Mouse (Mus musculus): ENCODE data around the gene Lrba. TPM values are rescaled to one million over a fixed set of nuclear protein-coding genes. Genes with fewer than 3 reads are reported as not detected.

Gene Lrba
- polyA plus RNA-seq, 1 experiment from 2014 or later, result 2.4 TPM

GRCm38 (mm10) chr3:86804265-86804664 is 579.8 kb downstream of the Lrba start:
- Histone ChIP-seq H3K27me3 (no peaks in the 10 kb centered on the region), H3K36me3 (replicated peaks) (no peaks in the 10 kb centered on the region), H3K9me3 (replicated peaks) (no peaks in the 10 kb centered on the region), H3K9ac (no peak overlapping the region), H3K4me3 (replicated peaks) (no peak overlapping the region), H3K4me1 (replicated peaks) (peaks cover 41% of the 10 kb centered on the region), H3K27ac (replicated peaks) (no peak overlapping the region), H3K4me2 (no peak overlapping the region)
- no peak for ATAC-seq (ENCODE audit: insufficient read depth)
- WGBS (ENCODE audit: insufficient replicate concordance), result 84% methylated on average over 9 of the region's 9 CpGs

- no peaks in the 10 kb centered on the region for H3K36me3 ChIP-seq (replicated peaks)
- no peaks in the 10 kb centered on the region for H3K9me3 ChIP-seq (replicated peaks)
- no peak overlapping the region for H3K9ac ChIP-seq
- no peak overlapping the region for H3K27ac ChIP-seq (replicated peaks)
- peaks cover 15% of the 10 kb centered on the region for H3K4me1 ChIP-seq (replicated peaks)
- ATAC-seq (ENCODE audit: insufficient read depth), result no peak
- no peaks in the 10 kb centered on the region for H3K27me3 ChIP-seq
- 84% methylated on average over 9 of the region's 9 CpGs for WGBS (ENCODE audit: insufficient replicate concordance)
- H3K4me2 ChIP-seq, result no peak overlapping the region
- no peak overlapping the region for H3K4me3 ChIP-seq (replicated peaks)
Measured at GRCm38 (mm10) chr3:86806834-86807233, 582.4 kb downstream of the Lrba start.

- H3K27me3 ChIP-seq, result no peaks in the 10 kb centered on the region
- 0 out of 2 replicates have a peak, but pooled peaks have one; percentile 46 for ATAC-seq (ENCODE audit: insufficient read depth)
- H3K9ac ChIP-seq, result no peak overlapping the region
- H3K27ac ChIP-seq (replicated peaks), result no peak overlapping the region
- 67% methylated on average over 14 of the region's 14 CpGs for WGBS (ENCODE audit: insufficient replicate concordance)
- peaks cover 5% of the 10 kb centered on the region for H3K4me1 ChIP-seq (replicated peaks)
- H3K4me2 ChIP-seq, result no peak overlapping the region
- H3K9me3 ChIP-seq (replicated peaks), result no peaks in the 10 kb centered on the region
- no peaks in the 10 kb centered on the region for H3K36me3 ChIP-seq (replicated peaks)
- H3K4me3 ChIP-seq (replicated peaks), result no peak overlapping the region
Measured at GRCm38 (mm10) chr3:86807750-86808467, 583.4 kb downstream of the Lrba start.

- no peak overlapping the region for H3K9ac ChIP-seq
- no peak for ATAC-seq (ENCODE audit: insufficient read depth)
- 71% methylated on average over 9 of the region's 9 CpGs for WGBS (ENCODE audit: insufficient replicate concordance)
- H3K9me3 ChIP-seq (replicated peaks), result no peaks in the 10 kb centered on the region
- H3K36me3 ChIP-seq (replicated peaks), result no peaks in the 10 kb centered on the region
- no peak overlapping the region for H3K4me3 ChIP-seq (replicated peaks)
- no peaks in the 10 kb centered on the region for H3K4me1 ChIP-seq (replicated peaks)
- H3K27me3 ChIP-seq, result no peaks in the 10 kb centered on the region
- H3K4me2 ChIP-seq, result no peak overlapping the region
- H3K27ac ChIP-seq (replicated peaks), result no peak overlapping the region
Measured at GRCm38 (mm10) chr3:86809199-86809598, 584.7 kb downstream of the Lrba start.

- Histone ChIP-seq H3K27ac (replicated peaks) (no peak overlapping the region), H3K36me3 (replicated peaks) (no peaks in the 10 kb centered on the region), H3K4me1 (replicated peaks) (no peaks in the 10 kb centered on the region), H3K27me3 (no peaks in the 10 kb centered on the region), H3K9me3 (replicated peaks) (no peaks in the 10 kb centered on the region), H3K9ac (no peak overlapping the region), H3K4me2 (no peak overlapping the region), H3K4me3 (replicated peaks) (no peak overlapping the region)
- 62% methylated on average over 2 of the region's 2 CpGs for WGBS (ENCODE audit: insufficient replicate concordance)
- no peak for ATAC-seq (ENCODE audit: insufficient read depth)
Measured at GRCm38 (mm10) chr3:86809646-86810045, 585.2 kb downstream of the Lrba start.

- WGBS (ENCODE audit: insufficient replicate concordance), result 75% methylated on average over 5 of the region's 5 CpGs
- Histone ChIP-seq H3K27me3 (no peaks in the 10 kb centered on the region), H3K4me2 (no peak overlapping the region), H3K4me3 (replicated peaks) (no peak overlapping the region), H3K9ac (no peak overlapping the region), H3K4me1 (replicated peaks) (no peaks in the 10 kb centered on the region), H3K36me3 (replicated peaks) (no peaks in the 10 kb centered on the region), H3K27ac (replicated peaks) (no peak overlapping the region), H3K9me3 (replicated peaks) (no peaks in the 10 kb centered on the region)
- ATAC-seq (ENCODE audit: insufficient read depth), result no peak
Measured at GRCm38 (mm10) chr3:86810908-86811307, 586.4 kb downstream of the Lrba start.

GRCm38 (mm10) chr3:86812689-86813088 is 588.2 kb downstream of the Lrba start:
- peak; percentile 84 for ATAC-seq (ENCODE audit: insufficient read depth)
- no peak overlapping the region for H3K9ac ChIP-seq
- H3K27me3 ChIP-seq, result no peaks in the 10 kb centered on the region
- H3K4me1 ChIP-seq (replicated peaks), result no peaks in the 10 kb centered on the region
- no peaks in the 10 kb centered on the region for H3K9me3 ChIP-seq (replicated peaks)
- WGBS (ENCODE audit: insufficient replicate concordance), result 20% methylated on average over 3 of the region's 3 CpGs
- H3K4me3 ChIP-seq (replicated peaks), result no peak overlapping the region
- H3K36me3 ChIP-seq (replicated peaks), result no peaks in the 10 kb centered on the region
- H3K27ac ChIP-seq (replicated peaks), result no peak overlapping the region
- no peak overlapping the region for H3K4me2 ChIP-seq

GRCm38 (mm10) chr3:86818001-86818585 is 593.6 kb downstream of the Lrba start:
- H3K4me1 ChIP-seq (replicated peaks), result no peaks in the 10 kb centered on the region
- H3K36me3 ChIP-seq (replicated peaks), result no peaks in the 10 kb centered on the region
- WGBS (ENCODE audit: insufficient replicate concordance), result 72% methylated on average over 13 of the region's 13 CpGs
- no peaks in the 10 kb centered on the region for H3K9me3 ChIP-seq (replicated peaks)
- H3K4me3 ChIP-seq (replicated peaks), result no peak overlapping the region
- H3K9ac ChIP-seq, result no peak overlapping the region
- H3K4me2 ChIP-seq, result no peak overlapping the region
- H3K27ac ChIP-seq (replicated peaks), result no peak overlapping the region
- no peak for ATAC-seq (ENCODE audit: insufficient read depth)
- H3K27me3 ChIP-seq, result no peaks in the 10 kb centered on the region

GRCm38 (mm10) chr3:86819372-86819771 is 594.9 kb downstream of the Lrba start:
- Histone ChIP-seq H3K36me3 (replicated peaks) (no peaks in the 10 kb centered on the region), H3K4me1 (replicated peaks) (no peaks in the 10 kb centered on the region), H3K27me3 (no peaks in the 10 kb centered on the region), H3K9ac (no peak overlapping the region), H3K9me3 (replicated peaks) (no peaks in the 10 kb centered on the region), H3K27ac (replicated peaks) (no peak overlapping the region), H3K4me3 (replicated peaks) (no peak overlapping the region), H3K4me2 (no peak overlapping the region)
- WGBS (ENCODE audit: insufficient replicate concordance), result 71% methylated on average over 6 of the region's 6 CpGs
- no peak for ATAC-seq (ENCODE audit: insufficient read depth)

- ATAC-seq (ENCODE audit: insufficient read depth), result no peak
- no peak overlapping the region for H3K4me2 ChIP-seq
- H3K27me3 ChIP-seq, result no peaks in the 10 kb centered on the region
- no peak overlapping the region for H3K4me3 ChIP-seq (replicated peaks)
- WGBS (ENCODE audit: insufficient replicate concordance), result 61% methylated on average over 10 of the region's 10 CpGs
- H3K9me3 ChIP-seq (replicated peaks), result no peaks in the 10 kb centered on the region
- H3K4me1 ChIP-seq (replicated peaks), result no peaks in the 10 kb centered on the region
- no peaks in the 10 kb centered on the region for H3K36me3 ChIP-seq (replicated peaks)
- H3K9ac ChIP-seq, result no peak overlapping the region
- no peak overlapping the region for H3K27ac ChIP-seq (replicated peaks)
Measured at GRCm38 (mm10) chr3:86820344-86820743, 595.9 kb downstream of the Lrba start.

GRCm38 (mm10) chr3:86821383-86821782 is 596.9 kb downstream of the Lrba start:
- Histone ChIP-seq H3K9ac (no peak overlapping the region), H3K36me3 (replicated peaks) (no peaks in the 10 kb centered on the region), H3K4me3 (replicated peaks) (no peak overlapping the region), H3K4me2 (no peak overlapping the region), H3K4me1 (replicated peaks) (no peaks in the 10 kb centered on the region), H3K27me3 (no peaks in the 10 kb centered on the region), H3K27ac (replicated peaks) (no peak overlapping the region), H3K9me3 (replicated peaks) (no peaks in the 10 kb centered on the region)
- WGBS (ENCODE audit: insufficient replicate concordance), result 56% methylated on average over 3 of the region's 3 CpGs
- no peak for ATAC-seq (ENCODE audit: insufficient read depth)

GRCm38 (mm10) chr3:86827506-86827905 is 603.0 kb downstream of the Lrba start:
- H3K9ac ChIP-seq, result no peak overlapping the region
- no peak overlapping the region for H3K4me3 ChIP-seq (replicated peaks)
- H3K4me2 ChIP-seq, result no peak overlapping the region
- H3K36me3 ChIP-seq (replicated peaks), result no peaks in the 10 kb centered on the region
- no peaks in the 10 kb centered on the region for H3K9me3 ChIP-seq (replicated peaks)
- no peaks in the 10 kb centered on the region for H3K4me1 ChIP-seq (replicated peaks)
- 65% methylated on average over 3 of the region's 3 CpGs for WGBS (ENCODE audit: insufficient replicate concordance)
- no peak overlapping the region for H3K27ac ChIP-seq (replicated peaks)
- no peak for ATAC-seq (ENCODE audit: insufficient read depth)
- H3K27me3 ChIP-seq, result no peaks in the 10 kb centered on the region
